Mouse (Mus musculus) erythroblast, adult 5-6 weeks (primary cell): ENCODE data around the gene Pnpla2. TPM values are rescaled to one million over a fixed set of nuclear protein-coding genes. Genes with fewer than 3 reads are reported as not detected.

ENCODE experiments used
- ATAC-seq: replicated peaks from 2 replicates; pipeline ENCODE4 v1.8.0; 2016; ENCODE audit warnings: moderate number of reproducible peaks, mild to moderate bottlenecking, moderate TSS enrichment, inconsistent platforms; ENCODE audit not compliant: poor library complexity, low FRiP score, severe bottlenecking
- total RNA-seq, 2 experiments: library from RNA; stranded (forward) in 1 of 2; stranded (reverse) in 1 of 2; fragments of 150-400 nt in 1 of 2; fragments of 200-764, 138-1000 nt in 1 of 2; gene quantifications; 2 replicates each; pipeline versions ENCODE4 v1.2.3 to v1.2.4; 2015 to 2017; ENCODE audit warnings: low replicate concordance in 2 of 2

Gene Pnpla2
- total RNA-seq, 2 experiments from 2014 or later: 6.0 to 10.0 TPM

- ATAC-seq: no peak
Observed at GRCm38 (mm10) chr7:141464603-141465201, 9.7 kb downstream of the Pnpla2 start.

GRCm38 (mm10) chr7:141465388-141466044 lies 10.5 kb downstream of the Pnpla2 start:
- no peak for ATAC-seq

GRCm38 (mm10) chr7:141466045-141466394 lies 11.0 kb downstream of the Pnpla2 start:
- ATAC-seq: no peak

- peak; percentile 7 for ATAC-seq
Observed at GRCm38 (mm10) chr7:141466607-141467148, 11.7 kb downstream of the Pnpla2 start.

- peak; percentile 71 for ATAC-seq
Observed at GRCm38 (mm10) chr7:141467230-141468030, 12.4 kb downstream of the Pnpla2 start, which contains the start of gene Cd151. TSS of gene Cd151 (plus strand) at chr7:141467392.

GRCm38 (mm10) chr7:141468164-141468521 lies 13.1 kb downstream of the Pnpla2 start:
- peak; percentile 10; the same call in 1 of the 2 replicates for ATAC-seq

- peak; percentile 43 for ATAC-seq
Observed at GRCm38 (mm10) chr7:141468522-141469211, 13.7 kb downstream of the Pnpla2 start.

GRCm38 (mm10) chr7:141469352-141469751 lies 14.4 kb downstream of the Pnpla2 start:
- ATAC-seq: no peak

- no peak for ATAC-seq
Observed at GRCm38 (mm10) chr7:141469901-141470636, 15.1 kb downstream of the Pnpla2 start.

GRCm38 (mm10) chr7:141470637-141470944 lies 15.6 kb downstream of the Pnpla2 start:
- ATAC-seq: no peak

- no peak for ATAC-seq
Observed at GRCm38 (mm10) chr7:141471236-141471635, 16.2 kb downstream of the Pnpla2 start.

GRCm38 (mm10) chr7:141472226-141472625 lies 17.2 kb downstream of the Pnpla2 start:
- no peak for ATAC-seq

- no peak for ATAC-seq
Observed at GRCm38 (mm10) chr7:141472763-141473162, 17.8 kb downstream of the Pnpla2 start.

GRCm38 (mm10) chr7:141474160-141474559 lies 19.2 kb downstream of the Pnpla2 start:
- no peak for ATAC-seq

GRCm38 (mm10) chr7:141475011-141475804 lies 20.2 kb downstream of the Pnpla2 start, which contains the start of the genes Polr2l and Tspan4:
TSS of gene Polr2l (minus strand) at chr7:141475132.
TSS of gene Tspan4 (plus strand) at chr7:141475240.
- peak; percentile 82 for ATAC-seq

- ATAC-seq: no peak
Observed at GRCm38 (mm10) chr7:141475805-141476158, 20.8 kb downstream of the Pnpla2 start.

GRCm38 (mm10) chr7:141476226-141476980 lies 21.4 kb downstream of the Pnpla2 start:
- no peak for ATAC-seq

- ATAC-seq: no peak
Observed at GRCm38 (mm10) chr7:141476981-141477370, 22.0 kb downstream of the Pnpla2 start.
